Mouse (Mus musculus) heart, postnatal 4 days (tissue): ENCODE measurements at regions not wholly inside any gene's neighbourhood (a gene's known extent, or its start where the extent isn't known, plus 50 kb on each side); places are given as distances from the start of the nearest gene placed in this dataset.

Experiments used
- DNase-seq: peaks from one replicate; pipeline ENCODE4 v3.0.0; 2021

DNA sequence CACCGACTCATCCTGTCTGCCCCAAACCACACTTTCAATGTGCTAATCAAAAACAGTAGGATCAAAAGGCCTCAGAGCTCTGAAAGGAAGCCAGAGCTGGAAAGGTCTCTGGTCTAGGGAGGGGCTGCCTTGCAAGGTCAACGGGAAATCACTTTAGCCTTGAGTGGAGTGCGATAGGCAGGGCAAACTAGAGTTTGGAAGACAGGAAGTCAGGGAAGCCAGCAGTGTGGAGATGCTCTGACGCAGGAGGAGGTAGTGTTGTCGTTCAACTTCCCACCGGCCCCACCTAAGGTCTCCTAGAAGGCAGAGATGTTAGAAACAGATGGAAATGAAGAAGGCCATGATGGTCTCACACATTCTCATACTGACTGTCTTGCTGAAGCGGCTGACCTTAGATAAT is 52.0 kb upstream of the Trp53i11 start:
- DNase-seq, result peak; percentile 50

- DNase-seq, result no peak
These were observed 53.9 kb upstream of the Trp53i11 start for GRCm38 (mm10) chr2:93133301-93133971.

- DNase-seq, result peak; percentile 83
These were observed 55.3 kb upstream of the Trp53i11 start for GRCm38 (mm10) chr2:93131825-93132623.

DNA sequence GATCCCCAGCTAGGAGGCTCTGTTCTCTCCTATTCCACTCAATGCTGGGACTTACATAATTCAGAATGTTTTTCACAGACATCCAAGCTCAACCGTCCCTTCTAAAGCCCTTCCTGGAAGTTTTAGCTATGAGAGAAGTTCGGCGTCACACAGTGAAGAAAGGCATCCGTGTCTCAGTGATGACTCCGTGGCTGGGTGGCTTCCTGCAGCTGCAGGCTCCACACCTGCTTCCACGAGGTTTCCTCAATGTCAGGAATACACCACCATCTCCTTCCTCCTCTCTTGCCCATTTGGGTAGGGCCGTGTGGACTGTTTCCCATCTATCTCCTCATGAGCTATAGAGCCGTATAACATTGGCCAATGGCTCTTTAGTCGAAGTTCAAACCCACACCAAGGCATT is 56.1 kb upstream of the Trp53i11 start:
- no peak for DNase-seq

DNA sequence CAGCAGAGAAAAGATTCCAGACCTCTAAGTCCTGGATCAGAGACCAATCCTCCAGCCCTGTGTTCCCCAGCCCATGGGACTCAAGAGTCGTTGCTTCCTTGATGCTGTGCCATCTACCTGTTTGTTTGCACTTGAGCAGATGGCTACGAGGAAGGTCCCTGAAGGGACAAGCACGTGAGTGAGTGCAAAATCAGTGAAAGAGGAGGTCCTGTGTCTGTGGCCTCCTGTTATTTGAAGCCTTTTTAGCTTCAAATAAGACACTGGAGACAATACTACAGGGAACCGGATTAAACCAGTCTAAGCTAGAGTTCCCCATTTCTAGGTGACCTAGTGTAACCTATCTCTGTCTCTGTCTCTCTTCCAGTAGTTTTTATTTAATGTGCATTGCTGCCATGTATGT is 58.2 kb upstream of the Trp53i11 start:
- no peak for DNase-seq

DNA sequence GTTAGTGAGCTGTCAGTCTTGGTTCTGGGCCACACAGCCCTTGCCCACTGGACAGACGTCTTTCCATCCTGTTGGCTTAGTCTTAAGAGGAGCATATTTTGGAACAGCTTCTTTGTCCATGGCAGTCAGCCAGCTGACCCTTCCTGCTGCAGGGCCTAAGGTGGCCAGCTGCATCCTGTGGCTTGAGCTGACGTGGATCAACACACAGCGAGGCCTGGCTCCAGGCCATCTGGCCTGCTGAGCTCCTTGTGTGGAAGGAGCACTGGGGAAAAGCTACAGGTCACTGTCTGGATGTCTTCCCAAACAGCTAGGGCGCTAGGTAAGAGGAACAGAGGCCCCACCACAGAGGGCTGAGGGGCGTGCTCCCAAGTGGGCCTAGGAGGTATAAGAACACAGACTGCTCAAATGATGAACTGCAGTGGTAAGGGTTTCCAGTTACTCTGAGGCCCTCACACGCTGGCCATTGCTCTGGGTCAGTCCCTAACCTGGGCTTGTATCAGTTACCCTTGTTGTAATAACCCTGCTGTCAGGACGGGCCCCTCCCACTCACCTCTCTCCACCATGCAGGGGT is 60.7 kb upstream of the Trp53i11 start:
- peak; percentile 89 for DNase-seq

GRCm38 (mm10) chr2:93126112-93126511 is 61.2 kb upstream of the Trp53i11 start:
- DNase-seq, result no peak

DNA sequence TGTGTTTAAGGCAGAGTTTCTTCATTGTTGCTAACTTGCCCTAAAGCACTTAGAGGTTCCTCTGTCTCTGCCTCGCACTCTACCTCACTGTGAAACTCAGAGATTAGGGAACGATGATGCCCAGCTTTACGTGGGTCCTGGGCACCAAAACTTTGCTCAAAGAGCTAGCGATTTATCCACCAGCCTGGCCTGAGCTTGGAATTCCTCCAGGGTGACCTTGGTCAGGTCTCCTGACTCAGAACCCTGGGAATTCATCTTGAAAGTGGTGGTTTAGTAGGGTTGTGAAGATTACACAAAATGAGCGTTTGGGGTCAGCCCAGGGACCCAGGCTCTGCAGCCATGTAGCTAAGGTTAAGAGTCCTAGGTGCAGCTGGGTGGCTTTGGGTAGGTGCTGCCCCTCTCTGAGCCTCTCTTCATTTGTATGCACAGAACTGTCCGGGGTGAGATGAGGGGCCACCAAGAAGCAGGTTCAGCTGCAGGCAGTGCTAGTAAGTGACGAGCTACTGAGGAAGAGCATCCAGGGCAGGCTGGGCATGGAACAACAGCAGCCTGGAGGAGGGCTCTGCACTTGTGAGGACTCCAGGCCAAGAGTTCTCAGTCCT is 62.4 kb upstream of the Trp53i11 start:
- no peak for DNase-seq

DNA sequence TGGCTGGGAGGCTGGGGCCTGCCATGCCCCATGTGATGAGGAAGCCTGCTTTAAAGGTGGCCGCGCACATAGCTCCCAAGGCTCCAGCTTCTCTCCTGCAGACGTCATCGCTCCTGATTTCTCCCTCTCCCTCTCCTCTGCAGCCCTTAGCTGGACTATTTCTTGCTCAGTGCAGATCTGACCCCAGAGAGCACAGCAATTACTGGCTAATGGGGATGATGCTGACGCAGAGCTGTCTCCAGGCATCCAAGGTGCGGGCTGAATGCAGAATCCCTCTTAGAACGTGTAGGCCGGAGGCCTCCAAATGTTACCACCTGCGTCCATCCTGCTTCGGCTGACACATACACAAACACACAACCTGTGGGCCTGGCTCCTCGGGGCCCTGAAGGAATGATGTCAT is 63.5 kb upstream of the Trp53i11 start:
- DNase-seq, result no peak

DNA sequence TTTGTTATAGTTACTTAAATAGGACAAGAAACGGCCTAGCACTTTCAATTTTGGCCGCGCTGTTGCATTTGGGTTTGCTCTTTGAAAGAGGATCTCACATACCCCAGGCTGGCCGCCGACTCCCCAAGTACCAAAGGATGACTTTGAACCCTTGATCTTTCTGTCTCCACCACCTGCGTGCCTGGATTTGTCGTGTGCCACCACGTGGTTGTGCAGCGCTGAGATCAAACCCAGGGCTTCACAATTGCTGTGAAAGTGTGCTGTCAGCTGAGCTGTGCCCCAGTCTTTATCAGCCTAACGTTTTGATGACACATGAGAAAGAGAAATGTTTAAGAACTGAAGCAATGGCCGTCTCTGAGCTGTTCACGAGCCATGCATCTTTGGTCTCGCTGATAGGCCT is 67.0 kb upstream of the Trp53i11 start:
- DNase-seq, result no peak

GRCm38 (mm10) chr2:93119001-93119400 is 68.3 kb upstream of the Trp53i11 start:
- DNase-seq, result no peak

DNA sequence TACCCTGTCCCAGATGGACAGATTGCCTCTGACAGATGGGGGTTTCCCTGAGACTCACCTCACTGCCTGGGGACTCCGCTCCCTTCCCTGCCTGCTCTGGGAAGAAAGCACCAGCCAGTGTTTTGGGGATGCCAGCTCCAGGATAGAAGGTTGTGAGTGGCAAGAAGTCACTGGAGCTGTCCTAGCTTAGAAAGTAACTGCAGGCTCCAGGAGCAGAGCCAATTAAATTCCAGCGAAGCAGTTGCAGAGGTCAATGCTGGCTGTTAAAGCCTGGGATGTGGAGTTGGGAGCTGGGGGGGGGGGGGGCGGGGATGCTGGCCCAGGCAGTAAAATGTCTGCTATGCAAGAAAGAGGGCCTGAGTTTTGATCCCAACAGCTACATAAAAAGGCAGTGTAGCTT is 69.3 kb upstream of the Prdm11 start:
- DNase-seq, result no peak

GRCm38 (mm10) chr2:93113929-93114328 is 68.0 kb upstream of the Prdm11 start:
- no peak for DNase-seq

- no peak for DNase-seq
These were observed 66.4 kb upstream of the Prdm11 start for GRCm38 (mm10) chr2:93112320-93112719.

- DNase-seq, result no peak
These were observed 64.9 kb upstream of the Prdm11 start for GRCm38 (mm10) chr2:93110898-93111297.

GRCm38 (mm10) chr2:93106581-93106980 is 60.6 kb upstream of the Prdm11 start:
- no peak for DNase-seq

GRCm38 (mm10) chr2:93101991-93102390 is 56.0 kb upstream of the Prdm11 start:
- no peak for DNase-seq

- DNase-seq, result peak; percentile 25
These were observed 53.8 kb upstream of the Prdm11 start for GRCm38 (mm10) chr2:93099780-93100179.

DNA sequence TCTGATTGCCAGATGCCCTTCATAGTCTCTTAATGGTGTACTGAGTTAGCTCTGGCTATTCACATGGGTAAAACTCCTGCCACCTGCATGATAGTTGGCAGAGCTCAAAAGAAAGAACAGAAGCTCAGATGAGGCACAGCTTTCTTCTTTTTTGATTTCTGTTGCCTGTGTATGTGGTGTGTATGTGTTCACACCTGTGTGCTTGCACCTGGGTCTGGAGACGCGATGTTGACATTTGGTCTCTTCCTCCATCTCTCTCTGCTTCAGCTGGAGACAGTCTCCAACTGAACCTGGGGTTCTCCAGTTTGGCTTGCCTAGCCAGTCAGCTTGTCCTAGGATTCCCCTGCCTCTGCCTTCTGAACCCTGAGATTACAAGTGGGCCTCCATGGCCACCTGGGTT is 51.0 kb upstream of the Prdm11 start:
- DNase-seq, result no peak

- no peak for DNase-seq
These were observed 50.2 kb upstream of the Prdm11 start for GRCm38 (mm10) chr2:93096078-93096729.
